Mouse (Mus musculus): ENCODE data around the gene Jmjd8. TPM values are rescaled to one million over a fixed set of nuclear protein-coding genes. Genes with fewer than 3 reads are reported as not detected.

Gene Jmjd8
- polyA plus RNA-seq, 1 experiment from 2014 or later, result 22.7 TPM

- peak overlapping the region; percentile 92 for H3K27ac ChIP-seq (ENCODE audit: low read depth, low read length)
- 2% methylated on average over 37 of the region's 38 CpGs for WGBS
- ATAC-seq, result peak; percentile 19; the same call in 1 of the 2 replicates
- H3K9ac ChIP-seq (ENCODE audit: low read depth, low read length), result peak overlapping the region; percentile 78
- peak overlapping the region; percentile 79 for H3K4me3 ChIP-seq (ENCODE audit: low read depth, low read length)
- H3K4me1 ChIP-seq (replicated peaks; ENCODE audit: control insufficient read depth, insufficient read depth, low read length), result peaks cover 3% of the 10 kb centered on the region; the same call in 1 of the 2 replicates
- no peaks in the 10 kb centered on the region for H3K27me3 ChIP-seq (replicated peaks; ENCODE audit: control insufficient read depth, insufficient read depth, low read length)
- peak overlapping the region; percentile 95 for H3K4me2 ChIP-seq (replicated peaks; ENCODE audit: low read depth)
- TF ChIP-seq CTCF (IDR thresholded peaks at IDR 0.05; ENCODE audit: low read depth), result no peak
- H3K9me3 ChIP-seq (ENCODE audit: control insufficient read depth), result no peaks in the 10 kb centered on the region
- H3K36me3 ChIP-seq (ENCODE audit: control insufficient read depth, insufficient read depth), result peaks cover 34% of the 10 kb centered on the region
These were observed 15.1 kb downstream of the Jmjd8 start for GRCm38 (mm10) chr17:25843636-25844395.

- Histone ChIP-seq H3K4me2 (replicated peaks; ENCODE audit: low read depth) (peak within 1 kb of the TSS; percentile 95), H3K36me3 (ENCODE audit: control insufficient read depth, insufficient read depth) (peaks cover 31% of the 10 kb centered on the region), H3K9me3 (ENCODE audit: control insufficient read depth) (no peaks in the 10 kb centered on the region), H3K27ac (ENCODE audit: low read depth, low read length) (peak within 1 kb of the TSS; percentile 92), H3K4me3 (ENCODE audit: low read depth, low read length) (peak within 1 kb of the TSS; percentile 79), H3K4me1 (replicated peaks; ENCODE audit: control insufficient read depth, insufficient read depth, low read length) (0 out of 2 replicates have a peak, but pooled peaks cover 3% of the 10 kb centered on the region), H3K27me3 (replicated peaks; ENCODE audit: control insufficient read depth, insufficient read depth, low read length) (no peaks in the 10 kb centered on the region), H3K9ac (ENCODE audit: low read depth, low read length) (peak within 1 kb of the TSS; percentile 78)
- WGBS, result 1% methylated on average over 18 of the region's 21 CpGs
- peak; percentile 77 for TF ChIP-seq CTCF (IDR thresholded peaks at IDR 0.05; ENCODE audit: low read depth)
- ATAC-seq, result peak; percentile 85
These were observed 15.8 kb downstream of the Jmjd8 start, which contains the start of gene Rhot2 for GRCm38 (mm10) chr17:25844396-25844901. Gene Rhot2, minus strand, starts transcription at chr17:25844851.

GRCm38 (mm10) chr17:25860229-25860628 is 31.6 kb downstream of the Jmjd8 start:
- H3K9me3 ChIP-seq (ENCODE audit: control insufficient read depth), result no peaks in the 10 kb centered on the region
- H3K27ac ChIP-seq (ENCODE audit: low read depth, low read length), result no peak overlapping the region
- no peaks in the 10 kb centered on the region for H3K27me3 ChIP-seq (replicated peaks; ENCODE audit: control insufficient read depth, insufficient read depth, low read length)
- H3K9ac ChIP-seq (ENCODE audit: low read depth, low read length), result no peak overlapping the region
- WGBS, result 86% methylated on average over 6 of the region's 6 CpGs
- no peak for TF ChIP-seq CTCF (IDR thresholded peaks at IDR 0.05; ENCODE audit: low read depth)
- no peak overlapping the region for H3K4me3 ChIP-seq (ENCODE audit: low read depth, low read length)
- no peaks in the 10 kb centered on the region for H3K36me3 ChIP-seq (ENCODE audit: control insufficient read depth, insufficient read depth)
- no peak for ATAC-seq
- H3K4me2 ChIP-seq (replicated peaks; ENCODE audit: low read depth), result peak overlapping the region; percentile 93; the same call in 1 of the 2 replicates
- H3K4me1 ChIP-seq (replicated peaks; ENCODE audit: control insufficient read depth, insufficient read depth, low read length), result 0 out of 2 replicates have a peak, but pooled peaks cover 7% of the 10 kb centered on the region

GRCm38 (mm10) chr17:25860832-25861703 is 32.4 kb downstream of the Jmjd8 start, which contains the start of gene Wdr90:
Gene Wdr90, minus strand, starts transcription at chr17:25861501.
- Histone ChIP-seq H3K27me3 (replicated peaks; ENCODE audit: control insufficient read depth, insufficient read depth, low read length) (no peaks in the 10 kb centered on the region), H3K9ac (ENCODE audit: low read depth, low read length) (peak within 1 kb of the TSS; percentile 47), H3K4me2 (replicated peaks; ENCODE audit: low read depth) (peak within 1 kb of the TSS; percentile 93), H3K27ac (ENCODE audit: low read depth, low read length) (peak within 1 kb of the TSS; percentile 46; the same call in 1 of the 2 replicates), H3K4me1 (replicated peaks; ENCODE audit: control insufficient read depth, insufficient read depth, low read length) (0 out of 2 replicates have a peak, but pooled peaks cover 8% of the 10 kb centered on the region), H3K9me3 (ENCODE audit: control insufficient read depth) (no peaks in the 10 kb centered on the region), H3K36me3 (ENCODE audit: control insufficient read depth, insufficient read depth) (no peaks in the 10 kb centered on the region), H3K4me3 (ENCODE audit: low read depth, low read length) (peak within 1 kb of the TSS; percentile 57)
- 3% methylated on average over 65 of the region's 65 CpGs for WGBS
- peak; percentile 81 for ATAC-seq
- TF ChIP-seq CTCF (IDR thresholded peaks at IDR 0.05; ENCODE audit: low read depth), result peak; percentile 63

GRCm38 (mm10) chr17:25861704-25862612 is 33.3 kb downstream of the Jmjd8 start:
- ATAC-seq, result no peak
- Histone ChIP-seq H3K9ac (ENCODE audit: low read depth, low read length) (peak overlapping the region; percentile 47), H3K4me1 (replicated peaks; ENCODE audit: control insufficient read depth, insufficient read depth, low read length) (0 out of 2 replicates have a peak, but pooled peaks cover 8% of the 10 kb centered on the region), H3K4me3 (ENCODE audit: low read depth, low read length) (peak overlapping the region; percentile 57), H3K27me3 (replicated peaks; ENCODE audit: control insufficient read depth, insufficient read depth, low read length) (no peaks in the 10 kb centered on the region), H3K9me3 (ENCODE audit: control insufficient read depth) (no peaks in the 10 kb centered on the region), H3K36me3 (ENCODE audit: control insufficient read depth, insufficient read depth) (no peaks in the 10 kb centered on the region), H3K27ac (ENCODE audit: low read depth, low read length) (peak overlapping the region; percentile 46; the same call in 1 of the 2 replicates), H3K4me2 (replicated peaks; ENCODE audit: low read depth) (peak overlapping the region; percentile 93)
- no peak for TF ChIP-seq CTCF (IDR thresholded peaks at IDR 0.05; ENCODE audit: low read depth)
- WGBS, result 4% methylated on average over 6 of the region's 6 CpGs
